Mouse (Mus musculus) lung, adult 2 months (tissue): ENCODE results near the gene Gramd1b. TPM values are rescaled to one million over a fixed set of nuclear protein-coding genes. Genes with fewer than 3 reads are reported as not detected.

Experiments used
- DNase-seq: peaks from one replicate; pipeline ENCODE4 v3.0.0; 2022
- H3K4me1 ChIP-seq: fragments of 200-500 bp; 2 replicates; pipeline ENCODE4 v1.6.1; 2011; ENCODE audit warnings: low read length; ENCODE audit not compliant: control insufficient read depth, insufficient read depth
- H3K4me3 ChIP-seq: fragments of 200-500 bp; replicated peaks from 2 replicates; pipeline ENCODE3; 2011; ENCODE audit warnings: low read depth, mild to moderate bottlenecking, control low read depth, low read length; ENCODE audit errors: extremely low read depth
- CTCF ChIP-seq: fragments of 200-500 bp; IDR thresholded peaks from 2 replicates; pipeline ENCODE4 v1.5.1; 2011; ENCODE audit warnings: mild to moderate bottlenecking, low read length, control low read depth; ENCODE audit not compliant: insufficient read depth
- POLR2A ChIP-seq: fragments of 200-500 bp; IDR thresholded peaks from 2 replicates; pipeline ENCODE4 v1.6.1; 2011; ENCODE audit warnings: low read depth, mild to moderate bottlenecking, control low read depth, low read length, borderline replicate concordance; ENCODE audit errors: extremely low read depth
- WGBS: fragments of 180-500 bp; shearing (Covaris S2); methylation state at CpG from one replicate; pipeline ENCODE4 v1.1.7; 2018; 5-methylcytosine and 5-hydroxymethylcytosine counted together
- polyA plus RNA-seq: library from polyadenylated mRNA; depleted of rRNA; stranded (reverse); fragments of >200 nt; gene quantifications from 2 replicates; pipeline ENCODE4 v1.2.3, GENCODE M21; 2012

Gramd1b gene
- polyA plus RNA-seq, 1 experiment, result 19.0 TPM

- Histone ChIP-seq H3K4me1 (no peaks in the 10 kb centered on the region), H3K4me3 (no peak overlapping the region)
- WGBS, result 43% methylated on average over 15 of the region's 15 CpGs
- TF ChIP-seq POLR2A (no peak), CTCF (no peak)
- peak; percentile 20 for DNase-seq
These were observed 149.5 kb downstream of the Gramd1b start for GRCm38 (mm10) chr9:40381416-40382411.

GRCm38 (mm10) chr9:40376711-40377410, 154.3 kb downstream of the Gramd1b start:
- 74% methylated on average over 9 of the region's 9 CpGs for WGBS
- H3K4me3 ChIP-seq, result no peak overlapping the region
- no peaks in the 10 kb centered on the region for H3K4me1 ChIP-seq
- TF ChIP-seq CTCF (no peak), POLR2A (no peak)
- no peak for DNase-seq

- no peak for TF ChIP-seq POLR2A
- TF ChIP-seq CTCF, result no peak
- DNase-seq, result no peak
- Histone ChIP-seq H3K4me3 (no peak overlapping the region), H3K4me1 (no peaks in the 10 kb centered on the region)
- WGBS, result 23% methylated on average over 11 of the region's 11 CpGs
These were observed 155.0 kb downstream of the Gramd1b start for GRCm38 (mm10) chr9:40376139-40376541.

GRCm38 (mm10) chr9:40375518-40375917, 155.7 kb downstream of the Gramd1b start:
- 75% methylated on average over 6 of the region's 6 CpGs for WGBS
- no peaks in the 10 kb centered on the region for H3K4me1 ChIP-seq
- no peak overlapping the region for H3K4me3 ChIP-seq
- no peak for DNase-seq
- TF ChIP-seq POLR2A (no peak), CTCF (no peak)

GRCm38 (mm10) chr9:40374992-40375391, 156.2 kb downstream of the Gramd1b start:
- no peak for DNase-seq
- Histone ChIP-seq H3K4me3 (no peak overlapping the region), H3K4me1 (no peaks in the 10 kb centered on the region)
- 73% methylated on average over 5 of the region's 5 CpGs for WGBS
- TF ChIP-seq POLR2A (no peak), CTCF (no peak)

- no peak for DNase-seq
- Histone ChIP-seq H3K4me3 (no peak overlapping the region), H3K4me1 (no peaks in the 10 kb centered on the region)
- 77% methylated on average over 6 of the region's 6 CpGs for WGBS
- TF ChIP-seq CTCF (no peak), POLR2A (no peak)
These were observed 156.6 kb downstream of the Gramd1b start for GRCm38 (mm10) chr9:40374533-40374971.

GRCm38 (mm10) chr9:40374052-40374451, 157.1 kb downstream of the Gramd1b start:
- H3K4me1 ChIP-seq, result no peaks in the 10 kb centered on the region
- no peak for DNase-seq
- H3K4me3 ChIP-seq, result no peak overlapping the region
- 79% methylated on average over 11 of the region's 11 CpGs for WGBS
- TF ChIP-seq POLR2A (no peak), CTCF (no peak)

- no peak for DNase-seq
- 74% methylated on average over 4 of the region's 4 CpGs for WGBS
- Histone ChIP-seq H3K4me1 (no peaks in the 10 kb centered on the region), H3K4me3 (no peak overlapping the region)
- TF ChIP-seq CTCF, result no peak
- no peak for TF ChIP-seq POLR2A
These were observed 161.0 kb downstream of the Gramd1b start for GRCm38 (mm10) chr9:40370151-40370550.

- no peak overlapping the region for H3K4me3 ChIP-seq
- TF ChIP-seq CTCF (no peak), POLR2A (no peak)
- DNase-seq, result no peak
- WGBS, result 75% methylated on average over 3 of the region's 8 CpGs
- no peaks in the 10 kb centered on the region for H3K4me1 ChIP-seq
These were observed 164.4 kb downstream of the Gramd1b start for GRCm38 (mm10) chr9:40366795-40367194.

GRCm38 (mm10) chr9:40364312-40364711, 166.9 kb downstream of the Gramd1b start:
- Histone ChIP-seq H3K4me1 (no peaks in the 10 kb centered on the region), H3K4me3 (no peak overlapping the region)
- WGBS, result 71% methylated on average over 7 of the region's 7 CpGs
- no peak for DNase-seq
- no peak for TF ChIP-seq POLR2A
- TF ChIP-seq CTCF, result no peak
